Mouse (Mus musculus) spleen, adult 2 months (tissue): ENCODE measurements at regions not wholly inside any gene's neighbourhood (a gene's known extent, or its start where the extent isn't known, plus 50 kb on each side); places are given as distances from the start of the nearest gene placed in this dataset.

Experiments used
- DNase-seq, 2 experiments: peaks; one replicate each; pipeline versions ENCODE4 v3.0.0 to v3.0.0-alpha.2; 2012 to 2021; ENCODE audit warnings: low spot score in 2 of 2, low read depth in 1 of 2
- H3K27ac ChIP-seq: fragments of 200-500 bp; 2 replicates; pipeline ENCODE4 v1.5.1; 2012; ENCODE audit warnings: low read length, inconsistent platforms; ENCODE audit not compliant: insufficient read depth
- H3K27me3 ChIP-seq: fragments of 200-500 bp; 2 replicates; pipeline ENCODE4 v1.6.1; 2012; ENCODE audit warnings: mild to moderate bottlenecking, moderate library complexity, low read length, inconsistent platforms; ENCODE audit not compliant: control insufficient read depth, insufficient read depth
- H3K36me3 ChIP-seq: fragments of 200-500 bp; 2 replicates; pipeline ENCODE4 v1.6.1; 2012; ENCODE audit warnings: mild to moderate bottlenecking, low read length, inconsistent platforms; ENCODE audit not compliant: control insufficient read depth, insufficient read depth
- H3K4me1 ChIP-seq: fragments of 200-500 bp; 2 replicates; pipeline ENCODE4 v1.6.1; 2011; ENCODE audit warnings: inconsistent platforms; ENCODE audit not compliant: control insufficient read depth, insufficient read depth, insufficient read length
- H3K4me3 ChIP-seq: fragments of 200-500 bp; 2 replicates; pipeline ENCODE4 v1.5.1; 2011; ENCODE audit warnings: mild to moderate bottlenecking, inconsistent platforms; ENCODE audit not compliant: insufficient read depth, insufficient read length; ENCODE audit errors: extremely low read depth
- CTCF ChIP-seq: fragments of 200-500 bp; IDR thresholded peaks from 2 replicates; pipeline ENCODE4 v1.5.1; 2011; ENCODE audit warnings: mild to moderate bottlenecking, inconsistent platforms; ENCODE audit not compliant: insufficient read depth, insufficient read length, insufficient replicate concordance; ENCODE audit errors: extremely low read depth
- POLR2A ChIP-seq: fragments of 200-500 bp; IDR thresholded peaks from 2 replicates; pipeline ENCODE4 v1.6.1; 2011; ENCODE audit warnings: low read depth, low read length, inconsistent platforms
- WGBS: fragments of 180-500 bp; shearing (Covaris S2); methylation state at CpG from one replicate; pipeline ENCODE4 v1.1.7; 2018; 5-methylcytosine and 5-hydroxymethylcytosine counted together

DNA sequence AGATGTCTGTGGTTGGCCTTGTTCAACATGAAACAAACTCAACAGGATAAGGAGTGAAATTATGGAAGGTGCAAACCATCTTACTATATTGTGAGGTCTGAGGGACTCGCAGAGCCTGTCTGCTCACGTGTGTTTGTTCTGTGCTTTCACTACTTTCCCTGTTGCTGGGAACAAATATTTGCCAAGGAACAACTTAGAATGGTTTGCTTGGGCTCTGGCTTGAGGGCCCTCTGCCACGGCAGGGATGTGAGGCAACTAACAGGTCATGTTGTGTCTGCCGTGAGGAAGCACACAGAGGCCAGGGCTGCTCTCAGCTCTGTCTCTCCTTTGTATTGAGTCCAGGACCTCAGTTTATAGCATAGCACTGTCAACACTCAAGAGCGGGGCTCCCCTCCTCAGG is 69.4 kb upstream of the Ccdc39 start:
- H3K36me3 ChIP-seq: no peaks in the 10 kb centered on the region
- no peak overlapping the region for H3K4me3 ChIP-seq
- 90% methylated on average over 5 of the region's 5 CpGs for WGBS
- H3K27ac ChIP-seq: no peak overlapping the region
- no peaks in the 10 kb centered on the region for H3K4me1 ChIP-seq
- DNase-seq: no peak
- TF ChIP-seq CTCF (no peak), POLR2A (no peak)
- no peaks in the 10 kb centered on the region for H3K27me3 ChIP-seq

DNA sequence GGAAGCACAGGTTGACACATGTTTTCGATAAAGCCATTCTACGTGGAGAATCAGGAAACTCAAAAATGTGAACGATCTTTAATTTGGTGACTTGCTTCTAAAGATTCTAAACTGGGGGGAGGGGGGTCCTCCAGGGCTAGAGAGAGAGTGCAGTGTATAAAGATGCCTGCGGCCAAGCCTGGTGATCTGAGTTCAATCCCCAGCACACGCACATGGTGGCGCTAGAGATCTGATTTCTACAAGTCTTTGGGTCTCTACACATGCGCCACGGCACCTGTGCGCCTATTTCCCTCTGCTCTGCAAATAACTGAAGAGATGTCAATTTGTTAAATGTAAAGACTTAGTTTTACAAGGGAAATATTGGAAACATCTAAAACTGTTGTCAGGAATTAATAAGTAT is 70.3 kb upstream of the Ccdc39 start:
- Histone ChIP-seq H3K27me3 (no peaks in the 10 kb centered on the region), H3K4me1 (no peaks in the 10 kb centered on the region), H3K36me3 (no peaks in the 10 kb centered on the region), H3K27ac (no peak overlapping the region), H3K4me3 (no peak overlapping the region)
- TF ChIP-seq POLR2A: no peak
- no peak for TF ChIP-seq CTCF
- DNase-seq: no peak
- whole genome bisulfite sequencing: 77% methylated on average over 9 of the region's 9 CpGs

DNA sequence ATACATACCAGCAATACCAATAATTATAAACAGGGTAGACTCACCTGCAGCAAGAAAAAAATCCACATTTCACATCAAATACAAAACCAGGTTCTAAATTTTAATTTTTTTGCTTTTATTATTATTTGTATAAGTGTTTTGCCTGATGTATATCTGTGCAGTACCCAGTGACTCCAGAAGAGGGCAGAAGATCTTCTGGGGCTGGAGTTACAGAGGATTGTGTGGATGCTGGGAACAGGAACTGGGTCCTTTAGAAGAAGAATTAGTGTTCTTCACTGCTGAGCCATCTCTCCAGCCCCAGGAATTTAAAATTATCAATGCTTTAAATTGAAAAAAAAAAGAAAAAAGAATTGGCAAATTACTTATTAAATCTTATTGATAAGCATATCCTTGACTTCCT is 71.7 kb upstream of the Ccdc39 start:
- Histone ChIP-seq H3K27me3 (no peaks in the 10 kb centered on the region), H3K4me3 (no peak overlapping the region), H3K27ac (no peak overlapping the region), H3K36me3 (no peaks in the 10 kb centered on the region), H3K4me1 (no peaks in the 10 kb centered on the region)
- no peak for TF ChIP-seq CTCF
- TF ChIP-seq POLR2A: no peak
- no peak for DNase-seq

DNA sequence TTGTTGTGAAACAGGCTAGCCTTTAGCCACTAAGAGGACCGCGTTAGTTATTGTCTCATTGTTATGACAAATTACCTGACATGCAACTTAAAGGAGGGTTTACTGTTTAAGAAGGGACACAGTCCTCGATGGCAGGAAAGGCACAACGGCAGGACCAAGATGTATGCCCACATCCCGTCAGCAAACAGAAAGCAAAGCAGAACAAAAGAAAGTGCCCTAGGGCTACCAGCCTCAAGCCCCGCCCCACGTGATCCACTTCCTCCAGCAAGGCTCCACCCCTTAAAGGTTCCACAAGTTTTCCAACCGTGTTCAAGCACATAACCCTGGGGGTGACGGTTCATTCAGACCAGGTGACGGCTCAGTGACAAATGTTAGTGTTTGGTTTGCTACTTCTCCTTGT is 72.2 kb upstream of the Ccdc39 start:
- no peak for DNase-seq
- 86% methylated on average over 10 of the region's 10 CpGs for WGBS
- H3K27me3 ChIP-seq: no peaks in the 10 kb centered on the region
- H3K4me1 ChIP-seq: no peaks in the 10 kb centered on the region
- no peak for TF ChIP-seq CTCF
- no peak for TF ChIP-seq POLR2A
- H3K36me3 ChIP-seq: no peaks in the 10 kb centered on the region
- H3K27ac ChIP-seq: no peak overlapping the region
- H3K4me3 ChIP-seq: no peak overlapping the region

DNA sequence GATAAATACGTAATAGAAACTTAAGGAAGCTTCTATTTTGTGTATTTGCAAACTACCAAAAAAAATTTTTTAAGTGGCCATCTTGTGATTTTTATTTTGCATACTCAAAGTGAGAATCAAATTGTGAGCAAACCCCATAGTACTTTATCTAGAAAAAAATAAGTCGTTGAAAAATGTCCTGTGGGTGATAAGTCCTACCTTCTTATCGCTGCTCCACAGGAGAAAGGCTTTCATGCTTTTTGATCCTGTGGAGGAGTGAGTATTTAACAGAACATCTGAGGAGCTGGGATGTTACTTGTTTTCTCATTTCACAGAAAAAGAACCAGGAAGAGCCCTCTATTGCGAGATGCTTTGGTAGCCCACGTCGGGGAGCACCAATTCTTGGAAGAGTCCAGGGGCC is 72.7 kb upstream of the Ccdc39 start:
- TF ChIP-seq POLR2A (no peak), CTCF (no peak)
- no peak for DNase-seq
- 90% methylated on average over 6 of the region's 6 CpGs for WGBS

DNA sequence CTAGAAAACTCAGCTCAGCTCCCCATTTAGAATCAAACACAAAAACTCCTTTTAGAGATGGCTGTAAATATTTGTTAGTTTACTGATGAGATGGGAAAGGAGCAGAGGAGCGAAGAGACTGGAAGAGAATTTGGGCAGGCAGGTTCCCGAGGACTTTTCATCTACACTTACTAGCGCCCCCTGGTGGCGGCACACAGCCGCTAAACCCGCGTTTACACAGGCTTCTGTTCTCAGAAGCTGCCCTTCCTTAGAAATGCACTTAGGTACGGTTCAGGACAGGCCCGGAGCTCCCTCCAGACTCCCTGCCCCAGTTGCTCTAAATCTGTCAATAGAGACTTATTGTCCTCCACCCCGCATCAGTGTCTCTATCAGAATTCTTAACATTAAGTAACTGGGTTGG is 74.7 kb upstream of the Ccdc39 start:
- H3K4me1 ChIP-seq: no peaks in the 10 kb centered on the region
- TF ChIP-seq POLR2A (no peak), CTCF (peak; percentile 57; the same call in 1 of the 2 replicates)
- WGBS: 8% methylated on average over 10 of the region's 10 CpGs
- H3K36me3 ChIP-seq: no peaks in the 10 kb centered on the region
- no peak overlapping the region for H3K27ac ChIP-seq
- H3K27me3 ChIP-seq: no peaks in the 10 kb centered on the region
- H3K4me3 ChIP-seq: no peak overlapping the region
- DNase-seq: peak in 1 of 2 experiments; percentile 34

More for the DNA sequence above, 72.7 kb upstream of the Ccdc39 start:
- H3K36me3 ChIP-seq: no peaks in the 10 kb centered on the region
- H3K27me3 ChIP-seq: no peaks in the 10 kb centered on the region
- no peaks in the 10 kb centered on the region for H3K4me1 ChIP-seq
- H3K4me3 ChIP-seq: no peak overlapping the region
- no peak overlapping the region for H3K27ac ChIP-seq

DNA sequence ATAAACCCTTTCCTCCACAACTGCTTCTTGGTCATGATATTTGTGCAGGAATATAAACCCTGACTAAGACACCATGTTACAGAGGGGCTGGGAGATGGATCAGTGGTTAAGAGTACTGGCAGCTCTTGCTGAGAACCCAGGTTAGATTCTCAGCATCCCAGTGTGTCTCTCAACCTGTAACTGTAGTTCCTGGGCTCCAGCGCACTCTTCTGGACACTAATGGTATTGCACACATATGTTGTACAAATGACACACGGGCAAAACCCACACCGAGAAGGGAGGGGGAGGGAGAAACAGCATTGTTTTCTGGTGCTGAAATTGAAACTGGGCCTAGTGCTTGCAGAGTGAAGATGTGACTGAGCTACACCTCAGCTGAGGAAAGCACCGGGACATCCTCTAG is 81.0 kb upstream of the Ccdc39 start:
- Histone ChIP-seq H3K36me3 (no peaks in the 10 kb centered on the region), H3K4me1 (no peaks in the 10 kb centered on the region), H3K27ac (no peak overlapping the region), H3K4me3 (no peak overlapping the region), H3K27me3 (no peaks in the 10 kb centered on the region)
- DNase-seq: no peak
- TF ChIP-seq POLR2A (no peak), CTCF (no peak)
- WGBS: 81% methylated on average over 4 of the region's 4 CpGs

DNA sequence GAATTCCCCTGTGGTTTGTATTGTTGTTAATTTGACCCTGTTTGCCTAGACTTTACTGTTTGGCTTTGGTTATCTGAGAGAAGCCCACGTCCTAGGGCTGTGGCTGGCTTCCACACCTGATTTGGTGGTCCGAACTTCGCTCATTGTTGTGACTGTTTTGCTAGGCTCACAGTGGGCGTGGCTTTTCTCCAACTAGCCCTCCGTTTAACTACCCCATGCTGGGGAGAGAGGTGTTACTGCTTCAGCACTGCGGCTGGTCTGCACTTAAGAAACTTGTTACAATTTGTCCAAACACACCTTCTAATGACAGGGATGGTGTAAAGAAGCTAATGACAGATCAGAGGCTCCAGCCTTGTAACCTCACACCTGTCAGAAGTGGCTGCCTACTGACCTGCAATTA is 64.7 kb upstream of the Fxr1 start:
- DNase-seq: no peak
- H3K4me3 ChIP-seq: no peak overlapping the region
- no peaks in the 10 kb centered on the region for H3K27me3 ChIP-seq
- no peaks in the 10 kb centered on the region for H3K36me3 ChIP-seq
- H3K4me1 ChIP-seq: no peaks in the 10 kb centered on the region
- H3K27ac ChIP-seq: no peak overlapping the region
- TF ChIP-seq POLR2A (no peak), CTCF (no peak)
- 19% methylated on average over 6 of the region's 6 CpGs for WGBS
